Comparison of ENCODE assay signal across 16 mouse cellular contexts in genomic region chr4:148723208-148723607, GRCm38 (mm10).
"Had no signal": no experiment of that assay in that cellular context is flagged by ENCODE, and none has a peak within 500 bp of the region (broad histone marks: within the 10 kb centered on the region; RNA-seq: fewer than 3 reads in every experiment).

No protein-coding gene starts in this region.

- H3K4me3 ChIP-seq: layer of hippocampus, adult 2 months; liver, embryonic 13.5 days; stomach, embryonic 15.5 days had no signal

- H3K27ac ChIP-seq: kidney, postnatal 0 days; layer of hippocampus, adult 2 months; liver, embryonic 13.5 days; stomach, embryonic 15.5 days had no signal

- H3K9me3 ChIP-seq: liver, embryonic 13.5 days; stomach, embryonic 15.5 days had no signal

- H3K36me3 ChIP-seq: liver, embryonic 13.5 days; stomach, embryonic 15.5 days had no signal

- DNase-seq: kidney, adult 2 months; kidney, postnatal 25 days; layer of hippocampus, postnatal 36 days; liver, embryonic 13.5 days; lung, adult 2 months; lung, postnatal 14 days; lung, postnatal 4 days; midbrain, embryonic 14.5 days; right cerebral cortex, postnatal 4 days; spleen, adult 18-20 months; thymus, adult 2 months; thymus, postnatal 14 days; thymus, postnatal 4 days had no signal

- H3K9ac ChIP-seq: liver, embryonic 13.5 days; stomach, embryonic 15.5 days had no signal
